Mouse (Mus musculus): ENCODE measurements around the gene Ppp1r1c. TPM values are rescaled to one million over a fixed set of nuclear protein-coding genes. Genes with fewer than 3 reads are reported as not detected.

The Ppp1r1c gene
- polyA plus RNA-seq, 1 experiment from 2014 or later = 8.0 TPM

DNA sequence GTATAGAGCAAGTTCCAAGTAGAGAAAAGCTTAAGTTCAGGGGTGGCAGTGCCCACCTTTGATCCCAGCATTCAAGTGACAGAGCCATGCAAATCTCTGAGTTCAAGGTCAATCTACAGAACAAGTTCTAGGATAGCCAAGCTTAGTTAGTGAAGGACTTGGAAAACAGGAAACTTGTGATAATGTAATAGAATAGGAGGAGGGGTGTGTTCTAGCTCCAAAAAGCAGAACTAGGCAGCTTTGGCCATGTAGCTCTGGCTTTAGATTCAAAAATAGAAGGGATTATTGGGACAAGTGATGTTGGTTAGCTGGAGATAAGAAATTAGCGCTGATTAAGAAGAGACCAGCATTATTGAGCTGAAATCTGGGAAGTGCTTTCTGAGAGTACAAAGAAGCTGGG lies 149.3 kb downstream of the Ppp1r1c start:
- Histone ChIP-seq H3K4me3 (ENCODE audit: low read depth, low read length) (no peak overlapping the region), H3K9ac (replicated peaks; ENCODE audit: low read depth, low read length) (no peak overlapping the region), H3K4me2 (ENCODE audit: low read depth, low read length) (no peak overlapping the region), H3K9me3 (ENCODE audit: control insufficient read depth, low read length) (no peaks in the 10 kb centered on the region), H3K36me3 (ENCODE audit: control insufficient read depth, insufficient read depth, low read length) (no peaks in the 10 kb centered on the region), H3K27me3 (ENCODE audit: control insufficient read depth, insufficient read depth, low read length) (no peaks in the 10 kb centered on the region), H3K27ac (ENCODE audit: low read depth, low read length) (no peak overlapping the region), H3K4me1 (ENCODE audit: control insufficient read depth, insufficient read depth, low read length) (no peaks in the 10 kb centered on the region)
- WGBS = 89% methylated on average over 1 of the region's 1 CpGs
- no peak for ATAC-seq (ENCODE audit: low read depth)

DNA sequence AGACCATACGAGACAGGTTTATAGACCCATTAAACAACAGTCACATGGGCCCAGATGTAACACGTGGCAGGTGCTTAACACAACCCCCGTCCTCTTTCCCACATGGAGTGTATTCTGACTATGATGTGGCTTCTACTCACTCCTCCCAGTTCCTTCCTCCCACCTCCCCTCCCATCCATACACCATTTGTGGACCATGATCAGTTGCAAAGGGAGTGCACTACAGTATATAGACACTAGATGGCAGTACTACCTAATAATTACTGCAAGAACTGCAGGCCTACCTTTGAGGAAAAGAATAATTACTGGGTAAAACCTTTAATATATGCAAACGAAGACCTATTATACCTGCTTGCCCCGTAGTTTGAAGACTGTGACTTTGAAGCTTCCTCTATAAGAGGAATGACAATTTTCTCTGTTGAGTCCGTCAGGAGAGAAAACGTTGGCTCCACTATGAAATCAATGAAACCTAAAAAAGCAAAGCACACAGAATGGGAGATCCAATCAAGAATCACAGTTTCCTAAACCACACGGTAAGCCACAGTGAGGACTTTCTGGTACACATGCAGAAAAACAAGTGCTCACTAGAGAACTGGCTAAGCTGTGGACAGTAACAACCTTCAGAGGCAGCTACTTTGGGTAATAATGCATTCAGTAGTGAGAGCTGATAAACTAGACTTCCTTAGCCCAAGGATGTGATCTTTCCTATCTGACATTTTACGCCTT lies 157.9 kb downstream of the Ppp1r1c start:
- no peaks in the 10 kb centered on the region for H3K36me3 ChIP-seq (ENCODE audit: control insufficient read depth, insufficient read depth, low read length)
- 45% methylated on average over 9 of the region's 9 CpGs for WGBS
- H3K4me1 ChIP-seq (ENCODE audit: control insufficient read depth, insufficient read depth, low read length) = no peaks in the 10 kb centered on the region
- no peak overlapping the region for H3K4me3 ChIP-seq (ENCODE audit: low read depth, low read length)
- no peak overlapping the region for H3K27ac ChIP-seq (ENCODE audit: low read depth, low read length)
- peak; percentile 87 for ATAC-seq (ENCODE audit: low read depth)
- H3K9ac ChIP-seq (replicated peaks; ENCODE audit: low read depth, low read length) = no peak overlapping the region
- H3K27me3 ChIP-seq (ENCODE audit: control insufficient read depth, insufficient read depth, low read length) = no peaks in the 10 kb centered on the region
- no peaks in the 10 kb centered on the region for H3K9me3 ChIP-seq (ENCODE audit: control insufficient read depth, low read length)
- H3K4me2 ChIP-seq (ENCODE audit: low read depth, low read length) = no peak overlapping the region

Other genes with a start within 250 kb of the Ppp1r1c start
- 6.5 and 9.6 TPM in 2 replicates for gene Itprid2, start 72.4 kb upstream of the Ppp1r1c start, polyA plus RNA-seq (2014; fragmentation: Nextera tagmentation; extraction: Ambion mirVana)